Mouse (Mus musculus) embryonic facial prominence, embryonic 14.5 days (tissue): Measurements from ENCODE around the gene Ifitm6. TPM values are rescaled to one million over a fixed set of nuclear protein-coding genes. Genes with fewer than 3 reads are reported as not detected.
A peak's percentile ranks its signal among the peaks of the same experiment; 100 is the strongest.

Experiments
- ATAC-seq: fragments of 200-750 bp; cut with Nextera tagmentation; 2 replicates; pipeline ENCODE4 v1.8.0; 2017; ENCODE audit warnings: low read depth, moderate number of reproducible peaks, moderate TSS enrichment
- DNase-seq: peaks from one replicate; pipeline ENCODE4 v3.0.0-alpha.2; 2015; ENCODE audit warnings: low spot score
- H3K27ac ChIP-seq: fragments of 300-500 bp; sonication (generic); replicated peaks from 2 replicates; pipeline ENCODE4 v1.5.1; 2014; ENCODE audit warnings: low read depth, mild to moderate bottlenecking, low read length, moderate library complexity
- H3K27me3 ChIP-seq: fragments of 300-500 bp; sonication (generic); replicated peaks from 2 replicates; pipeline ENCODE4 v1.6.1; 2014; ENCODE audit warnings: low read length; ENCODE audit not compliant: control insufficient read depth, insufficient read depth
- H3K36me3 ChIP-seq: fragments of 300-500 bp; sonication (generic); 2 replicates; pipeline ENCODE4 v1.6.1; 2014; ENCODE audit warnings: low read length, mixed read lengths; ENCODE audit not compliant: control insufficient read depth, insufficient read depth
- H3K4me1 ChIP-seq: fragments of 300-500 bp; sonication (generic); 2 replicates; pipeline ENCODE4 v1.6.1; 2014; ENCODE audit warnings: antibody characterized with exemption, low read length; ENCODE audit not compliant: control insufficient read depth, insufficient read depth
- H3K4me2 ChIP-seq: fragments of 300-500 bp; sonication (generic); 2 replicates; pipeline ENCODE4 v1.6.1; 2014; ENCODE audit warnings: low read depth, mild to moderate bottlenecking, low read length, moderate library complexity, mixed read lengths
- H3K4me3 ChIP-seq: fragments of 300-500 bp; sonication (generic); 2 replicates; pipeline ENCODE4 v1.5.1; 2014; ENCODE audit warnings: low read depth, mild to moderate bottlenecking, low read length
- H3K9ac ChIP-seq: fragments of 300-500 bp; sonication (generic); 2 replicates; pipeline ENCODE4 v1.6.1; 2014; ENCODE audit warnings: low read depth, mild to moderate bottlenecking, low read length, moderate library complexity, mixed read lengths
- H3K9me3 ChIP-seq: fragments of 300-500 bp; sonication (generic); 2 replicates; pipeline ENCODE4 v1.6.1; 2016; ENCODE audit warnings: low read length; ENCODE audit not compliant: control insufficient read depth
- WGBS: fragments of 180-500 bp; shearing (Covaris S2); extraction: QIAGEN DNeasy Blood & Tissue Kit; methylation state at CpG from one replicate; pipeline ENCODE4 v1.1.7; 2014; 5-methylcytosine and 5-hydroxymethylcytosine counted together
- polyA plus RNA-seq: library from polyadenylated mRNA; unstranded; fragments of >200 nt; fragmentation: Nextera tagmentation; extraction: Ambion mirVana; gene quantifications from 2 replicates; pipeline ENCODE4 v1.2.1, GENCODE M21; 2014

Ifitm6 gene
- polyA plus RNA-seq, 1 experiment from 2014 or later = 2.1 TPM

DNA sequence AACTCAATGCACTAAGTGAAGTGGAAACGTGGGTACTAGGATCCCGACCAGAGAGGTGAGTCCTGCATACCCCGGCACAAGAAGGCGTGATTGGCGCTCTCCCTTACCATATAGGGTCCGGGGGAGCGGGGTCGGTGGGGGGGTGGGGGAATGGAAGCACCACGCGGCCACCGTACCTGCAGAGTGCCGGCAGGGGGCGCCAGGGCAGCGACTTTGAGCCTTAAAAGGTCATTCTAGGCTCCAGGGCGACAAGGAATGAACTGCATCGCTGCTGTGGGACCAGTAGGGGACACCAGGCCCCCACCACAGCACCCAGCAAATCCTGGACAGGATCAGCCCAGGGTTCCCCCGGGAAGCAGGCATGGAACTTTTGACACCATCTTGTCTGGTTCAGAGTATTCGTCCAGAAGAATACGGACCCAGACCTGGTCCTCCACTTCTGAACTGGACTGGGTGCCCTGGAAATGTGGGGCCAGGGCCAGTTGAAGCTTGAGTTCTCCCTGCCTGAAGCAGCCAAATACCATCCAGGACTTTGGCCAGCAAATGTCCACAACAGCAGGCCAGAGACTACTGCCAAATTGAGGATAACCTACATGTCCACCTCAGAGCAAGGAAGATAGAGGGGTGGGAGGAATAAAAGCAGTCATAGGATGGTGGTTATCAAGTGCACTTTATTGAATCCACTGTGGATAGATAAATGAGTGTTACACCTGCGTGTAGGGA lies 8.6 kb downstream of the Ifitm6 start:
- DNase-seq (peak; percentile 86), ATAC-seq (peak; percentile 55; the same call in 1 of the 2 replicates)
- H3K4me2 ChIP-seq = peak overlapping the region; percentile 59
- no peak overlapping the region for H3K9ac ChIP-seq
- WGBS = 11% methylated on average over 20 of the region's 20 CpGs
- no peak overlapping the region for H3K27ac ChIP-seq
- no peaks in the 10 kb centered on the region for H3K36me3 ChIP-seq
- peak overlapping the region; percentile 15 for H3K4me3 ChIP-seq
- no peaks in the 10 kb centered on the region for H3K9me3 ChIP-seq
- H3K4me1 ChIP-seq = peaks cover 8% of the 10 kb centered on the region; the same call in 1 of the 2 replicates
- H3K27me3 ChIP-seq = no peaks in the 10 kb centered on the region

DNA sequence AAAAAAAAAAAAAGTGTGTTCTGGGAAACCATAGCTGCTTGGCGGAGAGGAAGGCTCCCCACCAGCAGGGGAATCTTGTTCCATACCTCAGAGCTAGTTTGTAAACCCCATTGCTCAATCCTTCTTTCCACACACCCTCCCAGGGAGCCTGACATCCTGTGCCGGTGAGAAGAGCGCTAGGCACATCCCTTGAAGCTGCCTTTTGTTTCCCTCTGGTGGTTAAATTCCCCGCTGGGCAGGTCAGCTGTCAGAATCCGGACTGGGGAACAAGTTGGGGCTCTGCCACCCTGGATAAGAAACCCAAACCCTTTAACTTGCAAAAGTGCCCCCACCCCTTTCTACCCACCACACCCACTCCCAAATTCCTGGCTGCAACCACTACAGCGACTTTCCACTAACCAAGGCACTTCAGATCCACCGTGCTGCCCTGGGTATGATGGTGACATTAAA lies 9.4 kb downstream of the Ifitm6 start:
- peak overlapping the region; percentile 59 for H3K4me2 ChIP-seq
- peaks cover 8% of the 10 kb centered on the region; the same call in 1 of the 2 replicates for H3K4me1 ChIP-seq
- H3K27me3 ChIP-seq = no peaks in the 10 kb centered on the region
- peak; percentile 61 for ATAC-seq
- H3K27ac ChIP-seq = 0 out of 2 replicates have a peak overlapping the region, but pooled peaks have one; percentile 8
- peak overlapping the region; percentile 38; the same call in 1 of the 2 replicates for H3K9ac ChIP-seq
- H3K4me3 ChIP-seq = no peak overlapping the region
- no peaks in the 10 kb centered on the region for H3K9me3 ChIP-seq
- H3K36me3 ChIP-seq = no peaks in the 10 kb centered on the region
- 4% methylated on average over 7 of the region's 7 CpGs for whole genome bisulfite sequencing
- peak; percentile 71 for DNase-seq

DNA sequence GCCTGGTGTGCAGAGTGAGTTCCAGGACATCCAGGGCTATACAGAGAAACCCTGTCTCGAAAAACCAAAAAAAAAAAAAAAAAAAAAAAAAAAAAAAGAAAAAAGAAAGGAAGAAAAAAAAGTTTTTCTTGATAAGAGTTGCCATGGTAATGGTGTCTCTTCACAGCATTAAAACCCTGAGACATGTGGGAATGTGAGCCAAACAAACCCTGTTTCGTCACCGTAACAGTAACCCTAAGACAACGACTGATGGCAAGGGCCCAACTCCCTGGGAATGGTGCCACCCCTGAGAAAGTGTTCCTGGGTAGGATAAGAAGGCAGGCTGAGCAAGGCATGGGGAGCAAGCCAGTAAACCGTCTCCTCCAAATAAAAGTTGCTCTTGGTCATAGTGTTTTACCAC lies 10.8 kb downstream of the Ifitm6 start:
- no peak overlapping the region for H3K4me2 ChIP-seq
- H3K4me1 ChIP-seq = peaks cover 8% of the 10 kb centered on the region; the same call in 1 of the 2 replicates
- WGBS = 76% methylated on average over 5 of the region's 5 CpGs
- no peaks in the 10 kb centered on the region for H3K36me3 ChIP-seq
- H3K9ac ChIP-seq = no peak overlapping the region
- H3K4me3 ChIP-seq = no peak overlapping the region
- ATAC-seq (no peak), DNase-seq (no peak)
- no peak overlapping the region for H3K27ac ChIP-seq
- no peaks in the 10 kb centered on the region for H3K27me3 ChIP-seq
- no peaks in the 10 kb centered on the region for H3K9me3 ChIP-seq

DNA sequence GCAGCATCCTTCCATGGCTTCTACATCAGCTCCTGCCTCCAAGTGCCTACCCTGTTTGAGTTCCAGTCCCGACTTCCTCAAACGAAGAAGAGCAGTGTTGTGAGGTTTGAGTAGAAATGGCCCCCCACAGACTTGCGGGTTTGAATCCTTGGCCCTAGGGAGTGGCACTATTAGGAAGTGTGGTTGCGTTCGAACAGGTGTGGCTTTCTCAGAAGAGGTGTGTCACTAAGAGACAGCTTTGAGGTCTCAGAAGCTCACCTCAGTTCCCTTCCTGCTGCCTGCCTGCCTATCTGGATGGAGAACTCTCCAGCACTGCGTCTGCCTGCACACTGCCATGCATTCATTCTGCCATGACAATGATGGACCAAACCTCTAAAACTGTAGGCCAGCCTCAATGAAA lies 11.3 kb downstream of the Ifitm6 start:
- ATAC-seq (no peak), DNase-seq (no peak)
- Histone ChIP-seq H3K9me3 (no peaks in the 10 kb centered on the region), H3K9ac (no peak overlapping the region), H3K4me3 (no peak overlapping the region), H3K4me2 (no peak overlapping the region), H3K27ac (no peak overlapping the region), H3K36me3 (no peaks in the 10 kb centered on the region), H3K27me3 (no peaks in the 10 kb centered on the region), H3K4me1 (peaks cover 8% of the 10 kb centered on the region; the same call in 1 of the 2 replicates)
- WGBS = 90% methylated on average over 6 of the region's 6 CpGs

DNA sequence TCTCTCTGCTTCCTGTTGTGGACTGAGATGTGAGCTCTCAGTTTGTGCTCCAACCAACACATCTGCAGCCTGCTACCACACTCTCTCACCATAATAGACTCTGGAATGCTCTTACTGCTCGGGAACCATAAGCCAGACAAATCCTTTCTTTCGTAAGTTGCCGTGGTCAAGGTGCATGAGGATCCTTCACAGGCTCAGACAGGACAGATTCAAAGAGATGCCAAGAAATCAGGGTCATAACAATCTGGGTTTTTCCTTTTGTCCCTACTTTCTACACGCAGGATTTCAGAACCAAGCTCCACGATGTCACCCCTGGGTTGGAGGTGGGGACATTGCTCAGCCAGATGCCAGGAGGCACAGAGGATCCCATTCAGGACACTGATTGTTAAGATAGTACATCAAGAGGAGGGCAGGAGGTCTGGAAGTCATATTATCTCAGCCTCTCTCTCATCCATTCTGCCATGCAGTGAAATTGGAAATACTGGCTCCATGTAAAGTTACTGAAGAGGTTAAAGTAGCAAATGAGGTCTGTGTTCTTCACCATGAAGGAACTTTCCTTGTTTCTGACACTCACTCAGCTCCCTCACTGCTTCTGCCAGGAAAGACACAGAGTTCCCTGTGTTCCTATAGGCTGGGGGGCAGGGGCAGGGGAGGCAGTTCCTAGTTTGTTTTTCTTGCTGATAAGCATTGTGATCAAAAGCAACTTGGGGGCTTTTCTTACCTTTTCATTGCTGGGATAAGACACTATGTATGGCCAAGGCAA lies 14.3 kb downstream of the Ifitm6 start:
- Histone ChIP-seq H3K27me3 (no peaks in the 10 kb centered on the region), H3K27ac (no peak overlapping the region), H3K36me3 (no peaks in the 10 kb centered on the region), H3K4me1 (peaks cover 3% of the 10 kb centered on the region; the same call in 1 of the 2 replicates), H3K4me2 (no peak overlapping the region), H3K9ac (no peak overlapping the region), H3K4me3 (no peak overlapping the region), H3K9me3 (no peaks in the 10 kb centered on the region)
- no peak for ATAC-seq
- DNase-seq = no peak
- 83% methylated on average over 5 of the region's 5 CpGs for WGBS

DNA sequence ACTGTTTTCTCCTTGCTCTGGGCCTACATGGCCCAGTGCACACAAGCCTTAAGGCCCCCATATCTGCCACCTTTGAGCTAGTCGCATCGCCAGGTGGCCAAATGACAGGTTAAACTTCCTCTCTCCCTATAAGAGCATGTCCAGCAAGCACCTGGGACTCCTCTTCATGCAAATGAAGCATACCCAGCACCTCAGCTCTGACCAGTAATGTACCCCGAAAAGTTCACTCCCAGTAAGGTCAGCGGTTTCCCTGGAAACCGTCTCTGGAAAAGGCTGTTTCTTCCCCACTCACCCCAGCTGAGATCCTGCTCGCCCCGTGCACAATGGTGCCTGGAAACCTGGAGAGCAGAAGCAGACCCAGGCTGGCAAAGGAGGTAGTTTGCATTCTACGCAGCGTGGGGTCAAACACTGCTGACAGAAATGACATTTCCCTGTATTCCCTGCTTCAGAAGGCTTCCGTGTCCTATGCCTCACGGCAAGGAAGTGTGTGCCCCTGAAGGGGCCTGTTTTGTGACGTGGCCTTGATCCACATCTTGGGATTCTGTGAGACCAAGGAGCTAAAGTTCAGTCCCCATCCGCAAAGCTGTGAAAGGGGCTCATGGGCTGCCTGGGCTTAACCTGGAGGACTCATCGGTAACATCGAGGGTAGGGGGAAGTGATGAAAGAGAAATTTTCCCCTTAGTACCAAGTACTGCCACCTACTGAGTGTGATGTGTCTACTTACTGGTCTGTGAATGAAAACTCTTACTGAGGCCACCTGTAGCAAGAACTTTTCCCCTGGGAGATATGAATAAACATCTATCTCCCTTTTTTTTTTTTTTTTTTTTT lies 16.6 kb downstream of the Ifitm6 start:
- Histone ChIP-seq H3K9me3 (no peaks in the 10 kb centered on the region), H3K27ac (no peak overlapping the region), H3K4me2 (no peak overlapping the region), H3K27me3 (no peaks in the 10 kb centered on the region), H3K36me3 (no peaks in the 10 kb centered on the region), H3K9ac (no peak overlapping the region), H3K4me3 (no peak overlapping the region), H3K4me1 (no peaks in the 10 kb centered on the region)
- no peak for DNase-seq
- WGBS = 69% methylated on average over 15 of the region's 15 CpGs
- ATAC-seq = no peak

DNA sequence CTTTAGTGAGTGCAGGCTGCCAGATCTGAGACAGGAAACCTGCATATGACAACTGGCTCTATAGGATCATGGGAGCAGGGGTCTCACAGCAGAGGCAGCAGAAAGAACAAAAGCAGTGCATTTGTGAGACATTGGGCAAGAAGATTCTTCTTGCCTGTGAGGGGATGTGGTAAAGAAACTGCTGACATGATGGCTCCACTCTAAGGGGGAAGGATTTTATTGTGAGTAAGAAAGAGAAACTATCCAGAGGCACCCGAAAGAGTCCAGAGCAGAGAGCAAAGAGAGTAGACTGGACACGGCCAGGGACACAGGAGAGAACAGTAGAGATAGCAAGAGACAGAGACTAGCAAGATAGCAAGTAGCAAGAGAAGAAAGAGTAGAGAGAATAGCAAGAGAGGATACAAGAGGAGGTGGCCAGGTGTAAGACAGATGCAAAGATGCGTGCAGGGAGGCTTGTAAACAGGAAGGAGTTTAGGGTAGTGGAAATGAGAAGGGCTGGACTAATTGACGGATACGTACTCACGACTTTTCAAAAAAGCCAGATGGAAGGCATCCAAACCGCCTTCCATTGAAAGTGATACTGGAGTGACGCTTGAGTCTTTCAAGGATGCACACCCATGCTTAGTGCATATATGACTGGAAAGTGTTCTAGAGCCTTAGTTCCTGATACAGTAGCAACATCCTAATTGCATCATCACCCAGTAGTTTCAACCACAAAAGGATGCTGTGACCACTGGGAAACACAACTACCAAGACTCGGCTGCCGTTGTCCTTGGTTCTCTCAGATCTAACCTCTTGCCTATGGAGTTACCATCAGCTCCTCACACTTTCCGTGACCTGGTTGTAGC lies 18.6 kb downstream of the Ifitm6 start:
- 81% methylated on average over 11 of the region's 11 CpGs for WGBS

More for the DNA sequence above, 18.6 kb downstream of the Ifitm6 start:
- H3K9ac ChIP-seq = no peak overlapping the region
- H3K4me3 ChIP-seq = no peak overlapping the region
- H3K27me3 ChIP-seq = no peaks in the 10 kb centered on the region
- DNase-seq = no peak
- H3K4me1 ChIP-seq = no peaks in the 10 kb centered on the region
- H3K9me3 ChIP-seq = no peaks in the 10 kb centered on the region
- no peaks in the 10 kb centered on the region for H3K36me3 ChIP-seq
- H3K27ac ChIP-seq = no peak overlapping the region
- no peak for ATAC-seq
- H3K4me2 ChIP-seq = no peak overlapping the region
